ENCODE assay signal across 11 mouse cellular contexts in genomic region chr6:93395952-93396351, GRCm38 (mm10).
A peak's percentile ranks its signal among the peaks of the same experiment; 100 is the strongest.
DNase-seq lines count a peak whose midpoint lies in the region; ATAC-seq lines count a peak whose summit lies in the region.
"Had no signal": no experiment of that assay in that cellular context is flagged by ENCODE, and none has a peak within 500 bp of the region (broad histone marks: within the 10 kb centered on the region; RNA-seq: fewer than 3 reads in every experiment).

No protein-coding gene starts in this region.

- no peaks in the 10 kb centered on the region for H3K36me3 ChIP-seq in neural tube, embryonic 11.5 days (ENCODE audit: control insufficient read depth, insufficient read depth, low read length)
- H3K36me3 ChIP-seq in kidney, embryonic 16.5 days (ENCODE audit: insufficient read depth, low read length) = no peaks in the 10 kb centered on the region
- H3K36me3 ChIP-seq in stomach, embryonic 16.5 days (ENCODE audit: control insufficient read depth, insufficient read depth, low read length) = no peaks in the 10 kb centered on the region
- H3K36me3 ChIP-seq: lung, embryonic 15.5 days had no signal

- H3K27ac ChIP-seq in neural tube, embryonic 11.5 days (ENCODE audit: low read depth, low read length) = no peak overlapping the region
- H3K27ac ChIP-seq in kidney, embryonic 16.5 days (ENCODE audit: low read length) = peak overlapping the region; percentile 44; the same call in 1 of the 2 replicates
- H3K27ac ChIP-seq in stomach, embryonic 16.5 days (ENCODE audit: low read length) = no peak overlapping the region
- H3K27ac ChIP-seq: lung, embryonic 15.5 days had no signal

- H3K4me3 ChIP-seq in neural tube, embryonic 11.5 days (ENCODE audit: low read depth, low read length) = no peak overlapping the region
- no peak overlapping the region for H3K4me3 ChIP-seq in kidney, embryonic 16.5 days (ENCODE audit: low read length)
- H3K4me3 ChIP-seq in stomach, embryonic 16.5 days (replicated peaks; ENCODE audit: low read length) = no peak overlapping the region
- H3K4me3 ChIP-seq: lung, embryonic 15.5 days had no signal

- H3K4me1 ChIP-seq in neural tube, embryonic 11.5 days (ENCODE audit: control insufficient read depth, insufficient read depth, low read length) = peaks cover 7% of the 10 kb centered on the region; the same call in 1 of the 2 replicates
- H3K4me1 ChIP-seq in kidney, embryonic 16.5 days (ENCODE audit: insufficient read depth, low read length) = peaks cover 12% of the 10 kb centered on the region
- H3K4me1 ChIP-seq in stomach, embryonic 16.5 days (ENCODE audit: control insufficient read depth, insufficient read depth, low read length) = 0 out of 2 replicates have a peak, but pooled peaks cover 2% of the 10 kb centered on the region

- intact Hi-C loops in gastrocnemius, postnatal 14 days (cut with DNase I; ENCODE audit: low total_unique reads) = no loop called here

- peak; percentile 2 for DNase-seq in gastrocnemius, adult 18-20 months (ENCODE audit: low spot score)
- DNase-seq in gastrocnemius, postnatal 14 days = no peak
- no peak for DNase-seq in neural tube, embryonic 11.5 days (ENCODE audit: low spot score)
- DNase-seq in neural tube, embryonic 10.5 days (ENCODE audit: extremely low spot score, low spot score) = no peak
- no peak for DNase-seq in cerebellum, adult 18-20 months
- DNase-seq: thymus, adult 2 months had no signal

- H3K9ac ChIP-seq in neural tube, embryonic 11.5 days (ENCODE audit: low read length) = peak overlapping the region; percentile 15; the same call in 1 of the 2 replicates
- no peak overlapping the region for H3K9ac ChIP-seq in kidney, embryonic 16.5 days (replicated peaks; ENCODE audit: low read length)
- no peak overlapping the region for H3K9ac ChIP-seq in stomach, embryonic 16.5 days (ENCODE audit: low read length)
- H3K9ac ChIP-seq: lung, embryonic 15.5 days had no signal

- WGBS in neural tube, embryonic 11.5 days = 33% methylated on average over 7 of the region's 7 CpGs
- 26% methylated on average over 7 of the region's 7 CpGs for WGBS in kidney, embryonic 16.5 days
- WGBS in stomach, embryonic 16.5 days = 45% methylated on average over 7 of the region's 7 CpGs

- no peaks in the 10 kb centered on the region for H3K27me3 ChIP-seq in neural tube, embryonic 11.5 days (ENCODE audit: control insufficient read depth, insufficient read depth, low read length)
- no peaks in the 10 kb centered on the region for H3K27me3 ChIP-seq in kidney, embryonic 16.5 days (ENCODE audit: insufficient read depth, low read length)
- H3K27me3 ChIP-seq in stomach, embryonic 16.5 days (ENCODE audit: control insufficient read depth, insufficient read depth, low read length) = no peaks in the 10 kb centered on the region
- H3K27me3 ChIP-seq: lung, embryonic 15.5 days had no signal

- ATAC-seq in neural tube, embryonic 11.5 days (ENCODE audit: insufficient read depth, low FRiP score, low TSS enrichment) = no peak
- ATAC-seq in kidney, embryonic 16.5 days (ENCODE audit: low FRiP score, low TSS enrichment) = 0 out of 2 replicates have a peak, but pooled peaks have one; percentile 51
- ATAC-seq in stomach, embryonic 16.5 days (ENCODE audit: insufficient read depth, low FRiP score) = 0 out of 2 replicates have a peak, but pooled peaks have one; percentile 17
- no peak for ATAC-seq in frontal cortex, adult (ENCODE audit: low TSS enrichment)
- ATAC-seq: CD4-positive, CD25-positive, alpha-beta regulatory T cell, adult 4 months had no signal

- H3K4me2 ChIP-seq in neural tube, embryonic 11.5 days (ENCODE audit: low read depth) = no peak overlapping the region
- no peak overlapping the region for H3K4me2 ChIP-seq in kidney, embryonic 16.5 days (replicated peaks; ENCODE audit: low read depth, low read length)
- no peak overlapping the region for H3K4me2 ChIP-seq in stomach, embryonic 16.5 days (ENCODE audit: low read depth, low read length)
- H3K4me2 ChIP-seq: lung, embryonic 15.5 days had no signal

- H3K9me3 ChIP-seq in neural tube, embryonic 11.5 days (ENCODE audit: control insufficient read depth, low read length) = no peaks in the 10 kb centered on the region
- no peaks in the 10 kb centered on the region for H3K9me3 ChIP-seq in kidney, embryonic 16.5 days (ENCODE audit: low read length)
- no peaks in the 10 kb centered on the region for H3K9me3 ChIP-seq in stomach, embryonic 16.5 days (replicated peaks; ENCODE audit: control insufficient read depth, low read length)
- H3K9me3 ChIP-seq: lung, embryonic 15.5 days had no signal

Comparison
In these comparisons a context has a peak if more than half of its experiments do, and no peak if none do; other contexts are left out.
1. ATAC-seq: peak in kidney, embryonic 16.5 days (single experiment) and stomach, embryonic 16.5 days (single experiment); none in neural tube, embryonic 11.5 days (single experiment) and frontal cortex, adult (single experiment).